Mouse (Mus musculus) limb, embryonic 12.5 days (tissue): ENCODE measurements around the gene Sgms1. TPM values are rescaled to one million over a fixed set of nuclear protein-coding genes. Genes with fewer than 3 reads are reported as not detected.

Experiments
- ATAC-seq: fragments of 200-750 bp; cut with Nextera tagmentation; 2 replicates; pipeline ENCODE4 v1.8.0; 2017; ENCODE audit warnings: low read depth, moderate TSS enrichment; ENCODE audit not compliant: insufficient number of reproducible peaks, insufficient read depth, low FRiP score, low TSS enrichment
- H3K27ac ChIP-seq: fragments of 300-500 bp; sonication (generic); 2 replicates; pipeline ENCODE4 v1.5.1; 2016; ENCODE audit warnings: mild to moderate bottlenecking, moderate library complexity
- H3K27me3 ChIP-seq: fragments of 300-500 bp; sonication (generic); 2 replicates; pipeline ENCODE4 v1.6.1; 2016; ENCODE audit warnings: mild to moderate bottlenecking, moderate library complexity
- H3K36me3 ChIP-seq: fragments of 300-500 bp; sonication (generic); 2 replicates; pipeline ENCODE4 v1.6.1; 2016; ENCODE audit warnings: mild to moderate bottlenecking, moderate library complexity
- H3K4me1 ChIP-seq: fragments of 300-500 bp; sonication (generic); replicated peaks from 2 replicates; pipeline ENCODE4 v1.6.1; 2016
- H3K4me2 ChIP-seq: fragments of 300-500 bp; sonication (generic); 2 replicates; pipeline ENCODE4 v1.6.1; 2016; ENCODE audit warnings: mild to moderate bottlenecking, moderate library complexity
- H3K4me3 ChIP-seq: fragments of 300-500 bp; sonication (generic); replicated peaks from 2 replicates; pipeline ENCODE4 v1.5.1; 2016; ENCODE audit warnings: mild to moderate bottlenecking
- H3K9ac ChIP-seq: fragments of 300-500 bp; sonication (generic); replicated peaks from 2 replicates; pipeline ENCODE4 v1.6.1; 2016; ENCODE audit warnings: mild to moderate bottlenecking, moderate library complexity
- H3K9me3 ChIP-seq: fragments of 300-500 bp; sonication (generic); 2 replicates; pipeline ENCODE4 v1.6.1; 2016; ENCODE audit warnings: mild to moderate bottlenecking, moderate library complexity
- WGBS: fragments of 180-500 bp; shearing (Covaris S2); methylation state at CpG from one replicate; pipeline ENCODE4 v1.1.7; 2016; 5-methylcytosine and 5-hydroxymethylcytosine counted together
- polyA plus RNA-seq: library from polyadenylated mRNA; unstranded; fragments of >200 nt; fragmentation: Nextera tagmentation; extraction: Ambion mirVana; gene quantifications from 2 replicates; pipeline ENCODE4 v1.2.1, GENCODE M21; 2016

Sgms1 gene
- polyA plus RNA-seq, 1 experiment from 2014 or later = 21.6 TPM

- no peaks in the 10 kb centered on the region for H3K9me3 ChIP-seq
Measured at GRCm38 (mm10) chr19:32198494-32199106, 190.9 kb downstream of the Sgms1 start.

GRCm38 (mm10) chr19:32196976-32197819 is 192.3 kb downstream of the Sgms1 start:
- Histone ChIP-seq H3K36me3 (no peaks in the 10 kb centered on the region), H3K9ac (no peak overlapping the region), H3K27ac (no peak overlapping the region), H3K4me2 (no peak overlapping the region), H3K4me1 (no peaks in the 10 kb centered on the region), H3K4me3 (no peak overlapping the region), H3K9me3 (no peaks in the 10 kb centered on the region), H3K27me3 (no peaks in the 10 kb centered on the region)
- ATAC-seq = no peak
- WGBS = 74% methylated on average over 15 of the region's 15 CpGs

More at GRCm38 (mm10) chr19:32198494-32199106, 190.9 kb downstream of the Sgms1 start:
- Histone ChIP-seq H3K4me2 (no peak overlapping the region), H3K36me3 (no peaks in the 10 kb centered on the region), H3K27ac (no peak overlapping the region), H3K27me3 (no peaks in the 10 kb centered on the region), H3K9ac (no peak overlapping the region), H3K4me3 (no peak overlapping the region), H3K4me1 (no peaks in the 10 kb centered on the region)
- 95% methylated on average over 7 of the region's 7 CpGs for WGBS
- ATAC-seq = no peak

GRCm38 (mm10) chr19:32196222-32196621 is 193.3 kb downstream of the Sgms1 start:
- no peak overlapping the region for H3K4me3 ChIP-seq
- H3K9me3 ChIP-seq = no peaks in the 10 kb centered on the region
- no peak overlapping the region for H3K4me2 ChIP-seq
- H3K27me3 ChIP-seq = no peaks in the 10 kb centered on the region
- ATAC-seq = no peak
- WGBS = 43% methylated on average over 5 of the region's 5 CpGs
- H3K9ac ChIP-seq = no peak overlapping the region
- H3K27ac ChIP-seq = no peak overlapping the region
- H3K4me1 ChIP-seq = no peaks in the 10 kb centered on the region
- H3K36me3 ChIP-seq = no peaks in the 10 kb centered on the region

GRCm38 (mm10) chr19:32194863-32195262 is 194.7 kb downstream of the Sgms1 start:
- Histone ChIP-seq H3K9me3 (no peaks in the 10 kb centered on the region), H3K36me3 (no peaks in the 10 kb centered on the region), H3K4me1 (no peaks in the 10 kb centered on the region), H3K4me2 (no peak overlapping the region), H3K27me3 (no peaks in the 10 kb centered on the region), H3K27ac (no peak overlapping the region), H3K4me3 (no peak overlapping the region), H3K9ac (no peak overlapping the region)
- no peak for ATAC-seq
- 47% methylated on average over 1 of the region's 1 CpGs for WGBS

- no peak overlapping the region for H3K9ac ChIP-seq
- H3K27ac ChIP-seq = no peak overlapping the region
- no peak overlapping the region for H3K4me3 ChIP-seq
- H3K36me3 ChIP-seq = no peaks in the 10 kb centered on the region
- no peaks in the 10 kb centered on the region for H3K27me3 ChIP-seq
- H3K4me2 ChIP-seq = no peak overlapping the region
- H3K9me3 ChIP-seq = no peaks in the 10 kb centered on the region
- ATAC-seq = no peak
- H3K4me1 ChIP-seq = peaks cover 3% of the 10 kb centered on the region
- WGBS = 90% methylated on average over 3 of the region's 3 CpGs
Measured at GRCm38 (mm10) chr19:32194074-32194473, 195.4 kb downstream of the Sgms1 start.

- Histone ChIP-seq H3K9me3 (no peaks in the 10 kb centered on the region), H3K4me1 (peaks cover 8% of the 10 kb centered on the region), H3K9ac (no peak overlapping the region), H3K4me2 (no peak overlapping the region), H3K27me3 (no peaks in the 10 kb centered on the region), H3K36me3 (no peaks in the 10 kb centered on the region), H3K4me3 (no peak overlapping the region), H3K27ac (no peak overlapping the region)
- 88% methylated on average over 3 of the region's 3 CpGs for WGBS
- no peak for ATAC-seq
Measured at GRCm38 (mm10) chr19:32191596-32191995, 197.9 kb downstream of the Sgms1 start.

- Histone ChIP-seq H3K4me1 (peaks cover 8% of the 10 kb centered on the region), H3K27me3 (no peaks in the 10 kb centered on the region), H3K4me2 (no peak overlapping the region), H3K9ac (no peak overlapping the region), H3K4me3 (no peak overlapping the region), H3K36me3 (no peaks in the 10 kb centered on the region), H3K9me3 (no peaks in the 10 kb centered on the region), H3K27ac (no peak overlapping the region)
- no peak for ATAC-seq
- WGBS = 82% methylated on average over 6 of the region's 6 CpGs
Measured at GRCm38 (mm10) chr19:32189961-32190360, 199.6 kb downstream of the Sgms1 start.

- no peaks in the 10 kb centered on the region for H3K27me3 ChIP-seq
- no peak overlapping the region for H3K4me3 ChIP-seq
- H3K36me3 ChIP-seq = no peaks in the 10 kb centered on the region
- H3K9ac ChIP-seq = no peak overlapping the region
- ATAC-seq = no peak
- WGBS = 72% methylated on average over 5 of the region's 5 CpGs
- H3K27ac ChIP-seq = 0 out of 2 replicates have a peak overlapping the region, but pooled peaks have one; percentile 17
- H3K4me2 ChIP-seq = no peak overlapping the region
- peaks cover 8% of the 10 kb centered on the region for H3K4me1 ChIP-seq
- no peaks in the 10 kb centered on the region for H3K9me3 ChIP-seq
Measured at GRCm38 (mm10) chr19:32189036-32189436, 200.5 kb downstream of the Sgms1 start.

GRCm38 (mm10) chr19:32186594-32187092 is 202.9 kb downstream of the Sgms1 start:
- WGBS = 82% methylated on average over 8 of the region's 8 CpGs
- H3K9me3 ChIP-seq = no peaks in the 10 kb centered on the region
- no peaks in the 10 kb centered on the region for H3K27me3 ChIP-seq
- no peak overlapping the region for H3K4me3 ChIP-seq
- H3K9ac ChIP-seq = no peak overlapping the region
- no peaks in the 10 kb centered on the region for H3K36me3 ChIP-seq
- no peak overlapping the region for H3K4me2 ChIP-seq
- H3K27ac ChIP-seq = no peak overlapping the region
- no peak for ATAC-seq
- H3K4me1 ChIP-seq = peaks cover 8% of the 10 kb centered on the region

- 89% methylated on average over 4 of the region's 4 CpGs for WGBS
- Histone ChIP-seq H3K36me3 (no peaks in the 10 kb centered on the region), H3K27ac (no peak overlapping the region), H3K4me3 (no peak overlapping the region), H3K9ac (no peak overlapping the region), H3K9me3 (no peaks in the 10 kb centered on the region), H3K27me3 (no peaks in the 10 kb centered on the region), H3K4me1 (no peaks in the 10 kb centered on the region; the same call in 1 of the 2 replicates), H3K4me2 (no peak overlapping the region)
- no peak for ATAC-seq
Measured at GRCm38 (mm10) chr19:32183005-32183404, 206.5 kb downstream of the Sgms1 start.

GRCm38 (mm10) chr19:32182471-32182870 is 207.0 kb downstream of the Sgms1 start:
- no peaks in the 10 kb centered on the region for H3K36me3 ChIP-seq
- no peaks in the 10 kb centered on the region for H3K27me3 ChIP-seq
- no peak overlapping the region for H3K4me2 ChIP-seq
- no peak for ATAC-seq
- H3K4me1 ChIP-seq = no peaks in the 10 kb centered on the region; the same call in 1 of the 2 replicates
- 96% methylated on average over 5 of the region's 5 CpGs for WGBS
- H3K9me3 ChIP-seq = no peaks in the 10 kb centered on the region
- no peak overlapping the region for H3K9ac ChIP-seq
- H3K27ac ChIP-seq = no peak overlapping the region
- H3K4me3 ChIP-seq = no peak overlapping the region
